Mouse (Mus musculus): ENCODE results near the gene Dnajb4.

- TF ChIP-seq CTCF (IDR thresholded peaks at IDR 0.05; ENCODE audit: borderline replicate concordance, extremely low read depth, insufficient read depth, insufficient read length) (no peak), POLR2A (IDR thresholded peaks at IDR 0.05; ENCODE audit: borderline replicate concordance, extremely low read depth, insufficient read depth, insufficient read length, poor library complexity, severe bottlenecking) (no peak)
Measured at GRCm38 (mm10) chr3:152168007-152168406, 42.1 kb downstream of the Dnajb4 start.
